Mouse (Mus musculus) urinary bladder, postnatal 10 days (tissue): ENCODE data around the gene Hmgn2.
A peak's percentile ranks its signal among the peaks of the same experiment; 100 is the strongest.

ENCODE experiments used
- DNase-seq: peaks from one replicate; pipeline ENCODE4 v3.0.0; 2022; ENCODE audit warnings: low spot score

The Hmgn2 gene

DNA sequence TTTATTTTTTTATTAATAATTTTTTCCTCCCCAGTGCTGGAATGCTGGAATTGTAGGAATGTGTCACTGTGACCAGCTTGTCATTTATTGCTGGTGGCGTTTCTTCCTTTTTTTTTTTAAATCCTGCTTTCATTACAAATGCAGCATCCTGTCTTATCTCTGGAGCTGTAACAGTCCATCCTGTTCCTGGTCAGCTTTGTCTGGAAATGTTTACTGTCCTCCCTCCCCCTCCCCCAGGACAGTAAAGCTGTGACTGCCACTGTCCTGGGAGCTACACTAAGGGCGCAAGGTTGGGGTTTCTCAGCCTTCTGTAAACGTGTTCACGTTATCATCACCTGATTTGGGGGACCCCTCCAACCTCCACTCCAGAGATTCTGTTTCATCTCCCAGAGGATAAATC, 43.2 kb downstream of the Hmgn2 start:
- no peak for DNase-seq

DNA sequence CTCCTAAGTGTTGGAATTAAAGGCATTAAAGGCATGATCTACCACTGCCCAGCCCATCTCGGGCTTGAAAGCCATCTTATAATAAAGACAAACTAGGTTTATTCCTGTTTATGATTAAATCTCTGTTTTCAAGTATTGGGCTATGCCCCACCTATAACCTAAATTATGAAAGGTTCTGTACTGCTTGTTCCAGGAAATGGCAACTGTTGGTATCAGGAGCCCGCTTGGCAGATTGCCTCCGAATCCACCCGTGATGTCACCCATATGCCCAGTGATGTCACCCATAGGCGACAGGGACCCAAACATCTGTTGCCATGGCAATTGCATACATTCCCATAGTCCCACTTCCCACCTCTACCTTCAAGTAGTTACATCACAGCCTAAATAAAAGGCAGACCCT, 44.7 kb downstream of the Hmgn2 start:
- no peak for DNase-seq

GRCm38 (mm10) chr4:133918093-133918825, 50.2 kb downstream of the Hmgn2 start:
- DNase-seq, result peak; percentile 24
